ENCODE assay signal across 8 mouse cellular contexts in the genomic region with DNA sequence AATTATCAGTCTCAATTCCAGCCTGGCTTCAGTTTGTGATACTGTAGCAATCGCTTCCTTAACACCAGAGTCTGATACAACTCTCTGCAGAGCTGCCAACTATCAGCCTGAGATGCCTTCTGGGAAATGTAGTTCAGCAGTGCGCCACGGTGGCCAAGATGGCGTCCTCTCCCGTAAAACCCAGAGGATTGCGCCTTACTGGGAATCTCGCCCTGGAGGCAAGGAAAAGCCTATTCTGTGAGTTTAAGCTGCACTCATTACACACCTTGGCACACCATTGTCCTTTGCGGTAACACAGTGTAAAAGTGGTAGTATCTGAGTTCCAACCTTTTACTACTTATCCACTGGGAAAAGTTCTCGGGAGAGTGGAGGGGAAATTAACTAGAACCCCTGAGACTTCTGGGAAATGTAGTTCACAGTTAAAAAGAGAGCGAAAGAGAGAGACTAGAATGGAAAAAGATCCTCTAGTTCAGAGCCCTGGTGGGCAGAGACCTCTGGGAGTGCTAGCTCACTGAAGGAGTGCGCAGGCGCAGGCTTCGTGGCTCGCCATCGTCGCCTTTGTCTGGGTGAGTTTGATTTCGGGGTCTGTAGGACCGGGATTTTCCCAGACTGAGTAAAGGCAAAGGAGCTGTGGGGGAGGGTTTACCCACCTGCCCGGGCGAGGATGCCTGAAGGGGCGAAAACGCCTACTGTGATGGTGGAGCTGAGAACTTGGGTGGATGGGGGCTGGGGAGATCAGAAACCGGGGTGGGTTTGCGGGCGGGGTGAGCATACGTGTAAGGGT. TPM values are rescaled to one million over a fixed set of nuclear protein-coding genes. Genes with fewer than 3 reads are reported as not detected.
A peak's percentile ranks its signal among the peaks of the same experiment; 100 is the strongest.
DNase-seq lines count a peak whose midpoint lies in the region; ATAC-seq lines count a peak whose summit lies in the region.

Gene Zfp260 (plus strand): TSS at position 132 of the 784 bp plus-strand sequence.

- H3K36me3 ChIP-seq in hindbrain, embryonic 11.5 days (ENCODE audit: control insufficient read depth, insufficient read depth, low read length): peaks cover 4% of the 10 kb centered on the region

- 0 out of 2 replicates have a peak, but pooled peaks cover 3% of the 10 kb centered on the region for H3K4me1 ChIP-seq in hindbrain, embryonic 11.5 days (replicated peaks; ENCODE audit: control insufficient read depth, insufficient read depth, low read length)

- peak within 1 kb of the TSS; percentile 85 for H3K9ac ChIP-seq in hindbrain, embryonic 11.5 days (ENCODE audit: low read depth, low read length)

- peak; percentile 81 for ATAC-seq in hindbrain, embryonic 11.5 days (ENCODE audit: low FRiP score)

- DNase-seq in Muller cell, postnatal 12 days (ENCODE audit: inconsistent ontology term): peak; percentile 96
- DNase-seq in cerebellum, adult 9-11 months: peak; percentile 91
- peak; percentile 88 to 93 for DNase-seq in frontal cortex, adult 2 months (ENCODE audit: extremely low spot score in 1 of 2, low spot score in 1 of 2)
- DNase-seq in hindbrain, embryonic 11.5 days (ENCODE audit: low spot score): peak; percentile 97
- peak; percentile 88 to 93 for DNase-seq in layer of hippocampus, postnatal 10 days (ENCODE audit: low spot score in 2 of 2)
- DNase-seq in lung, postnatal 10 days: peak; percentile 94
- DNase-seq in ovary, postnatal 36 days (ENCODE audit: low spot score): peak; percentile 87
- DNase-seq in thymus, postnatal 25 days: peak; percentile 91

- no peaks in the 10 kb centered on the region for H3K9me3 ChIP-seq in hindbrain, embryonic 11.5 days (ENCODE audit: control insufficient read depth, low read length)

- WGBS in hindbrain, embryonic 11.5 days: under 1% methylated on average over 26 of the region's 26 CpGs

- H3K27me3 ChIP-seq in hindbrain, embryonic 11.5 days (ENCODE audit: control insufficient read depth, insufficient read depth, low read length): no peaks in the 10 kb centered on the region

- peak within 1 kb of the TSS; percentile 60 for H3K4me2 ChIP-seq in hindbrain, embryonic 11.5 days (replicated peaks; ENCODE audit: low read depth, low read length)

- peak within 1 kb of the TSS; percentile 94 for H3K27ac ChIP-seq in hindbrain, embryonic 11.5 days (ENCODE audit: low read depth, low read length)

- H3K4me3 ChIP-seq in hindbrain, embryonic 11.5 days (ENCODE audit: low read depth, low read length): peak within 1 kb of the TSS; percentile 56

RNA-seq across cellular contexts. Expression of gene Zfp260, which starts in this region (rescaled TPM):
- polyA plus RNA-seq in frontal cortex, adult 2 months (2012; rRNA removed): 34.8 and 35.4 TPM in 2 replicates
- polyA plus RNA-seq in hindbrain, embryonic 11.5 days (2014; fragmentation: Nextera tagmentation; extraction: Ambion mirVana): 128 and 132 TPM in 2 replicates
- 10 to 100 TPM; 54.7 to 62.8 TPM for total RNA-seq in layer of hippocampus, postnatal 10 days (2021)

Comparison
In these comparisons a context has a peak if more than half of its experiments do, and no peak if none do; other contexts are left out.
1. Peak in every context shown above with its lines: DNase-seq, ATAC-seq, H3K4me3 ChIP-seq and H3K27ac ChIP-seq.